Mouse (Mus musculus) myocyte (in vitro differentiated cells): ENCODE measurements around the gene Gper1. TPM values are rescaled to one million over a fixed set of nuclear protein-coding genes. Genes with fewer than 3 reads are reported as not detected.

Source experiments
- H3K27me3 ChIP-seq: one replicate; pipeline ENCODE4 v1.6.1; 2011; ENCODE audit not compliant: control insufficient read depth, insufficient read depth, insufficient read length
- H3K36me3 ChIP-seq: one replicate; pipeline ENCODE4 v1.6.1; 2011; ENCODE audit not compliant: control insufficient read depth, insufficient read depth
- H3K4me2 ChIP-seq: one replicate; pipeline ENCODE4 v1.6.1; 2011; ENCODE audit warnings: low read depth, control low read depth
- H3K4me3 ChIP-seq: one replicate; pipeline ENCODE4 v1.5.1; 2011; ENCODE audit warnings: mild to moderate bottlenecking, control low read depth, moderate library complexity
- H3K79me2 ChIP-seq: one replicate; pipeline ENCODE4 v1.6.1; 2011; ENCODE audit not compliant: control insufficient read depth, insufficient read depth
- H3ac ChIP-seq: one replicate; pipeline ENCODE4 v1.6.1; 2011; ENCODE audit not compliant: control insufficient read depth, insufficient read length
- CEBPB ChIP-seq: IDR thresholded peaks from 2 replicates; pipeline ENCODE4 v1.6.1; 2011; ENCODE audit warnings: mild to moderate bottlenecking, moderate library complexity; ENCODE audit not compliant: poor library complexity, insufficient read depth, severe bottlenecking
- E2F4 ChIP-seq: IDR thresholded peaks from one replicate; pipeline ENCODE4 v1.6.1; 2011; ENCODE audit warnings: mild to moderate bottlenecking, control low read depth, moderate library complexity; ENCODE audit not compliant: insufficient read depth
- MAX ChIP-seq: IDR thresholded peaks from one replicate; pipeline ENCODE4 v1.6.1; 2011; ENCODE audit warnings: low read depth, mild to moderate bottlenecking, control low read depth
- MYOD1 ChIP-seq, 3 experiments: IDR thresholded peaks; one replicate each; pipeline ENCODE4 v1.6.1; 2011; ENCODE audit warnings: control low read depth in 2 of 3, low read depth in 2 of 3, mild to moderate bottlenecking in 2 of 3, moderate library complexity in 1 of 3; ENCODE audit not compliant: insufficient read length in 2 of 3, control insufficient read depth in 1 of 3
- MYOG ChIP-seq, 3 experiments: IDR thresholded peaks; one replicate each; pipeline ENCODE4 v1.6.1; 2011; ENCODE audit warnings: control low read depth in 2 of 3, low read depth in 2 of 3, mild to moderate bottlenecking in 2 of 3; ENCODE audit not compliant: insufficient read length in 2 of 3, control insufficient read depth in 1 of 3, insufficient read depth in 1 of 3
- POLR2A ChIP-seq: IDR thresholded peaks from one replicate; pipeline ENCODE4 v1.6.1; 2011; ENCODE audit warnings: low read depth, mild to moderate bottlenecking, control low read depth, moderate library complexity; ENCODE audit not compliant: insufficient read length
- POLR2AphosphoS2 ChIP-seq: IDR thresholded peaks from one replicate; pipeline ENCODE4 v1.6.1; 2011; ENCODE audit warnings: low read depth, control low read depth; ENCODE audit not compliant: insufficient read length
- REST ChIP-seq: IDR thresholded peaks from one replicate; pipeline ENCODE4 v1.6.1; 2011; ENCODE audit warnings: mild to moderate bottlenecking, control low read depth, moderate library complexity; ENCODE audit not compliant: insufficient read depth, insufficient read length
- SRF ChIP-seq: IDR thresholded peaks from one replicate; pipeline ENCODE4 v1.6.1; 2011; ENCODE audit warnings: low read depth; ENCODE audit not compliant: control insufficient read depth, insufficient read length
- TCF12 ChIP-seq: IDR thresholded peaks from one replicate; pipeline ENCODE4 v1.6.1; 2011; ENCODE audit warnings: mild to moderate bottlenecking, control low read depth; ENCODE audit not compliant: poor library complexity, insufficient read depth, severe bottlenecking
- TCF3 ChIP-seq: IDR thresholded peaks from one replicate; pipeline ENCODE4 v1.6.1; 2011; ENCODE audit warnings: low read depth, control low read depth; ENCODE audit not compliant: insufficient read length
- USF1 ChIP-seq: IDR thresholded peaks from one replicate; pipeline ENCODE4 v1.6.1; 2011; ENCODE audit warnings: low read depth, mild to moderate bottlenecking, control low read depth, moderate library complexity
- polyA plus RNA-seq: library from polyadenylated mRNA; unstranded; fragments of >200 nt; fragmentation: generic; extraction: Trizol; gene quantifications from one replicate; pipeline ENCODE4 v1.2.1, GENCODE M21; 2012; ENCODE audit warnings: missing spikeins

The Gper1 gene
- polyA plus RNA-seq, 1 experiment = 9.2 TPM

- no peak for TF ChIP-seq E2F4
- no peaks in the 10 kb centered on the region for H3K36me3 ChIP-seq
- H3K4me3 ChIP-seq = no peak overlapping the region
- no peaks in the 10 kb centered on the region for H3K79me2 ChIP-seq
- H3ac ChIP-seq = no peak overlapping the region
- no peaks in the 10 kb centered on the region for H3K27me3 ChIP-seq
- H3K4me2 ChIP-seq = peak overlapping the region; percentile 67
These were observed 20.0 kb downstream of the Gper1 start for GRCm38 (mm10) chr5:139442962-139443361.

DNA sequence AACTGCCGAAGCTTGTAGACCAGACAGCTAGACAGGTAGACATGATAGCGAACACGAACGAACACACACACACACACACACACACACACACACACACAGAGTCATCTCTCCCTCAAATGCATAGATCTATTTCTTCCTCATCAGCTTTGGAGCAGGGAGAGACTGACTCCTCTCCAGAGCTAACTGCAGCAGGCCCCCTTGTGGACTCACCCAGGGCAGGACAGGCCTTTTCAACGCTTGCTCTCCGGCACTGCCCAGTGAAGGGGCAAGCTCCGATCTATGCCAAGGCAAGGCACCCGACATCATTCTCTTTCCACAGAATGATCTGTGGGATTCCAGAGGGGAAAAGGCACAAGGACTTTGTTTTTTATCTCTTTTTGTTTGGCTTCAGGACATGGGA lies 22.3 kb downstream of the Gper1 start:
- H3K36me3 ChIP-seq = no peaks in the 10 kb centered on the region
- H3K4me3 ChIP-seq = no peak overlapping the region
- no peaks in the 10 kb centered on the region for H3K27me3 ChIP-seq
- no peaks in the 10 kb centered on the region for H3K79me2 ChIP-seq
- TF ChIP-seq E2F4 = no peak
- no peak for TF ChIP-seq TCF3
- no peak for TF ChIP-seq MYOG (IDR thresholded peaks at IDR 0.05; ENCODE audit: control insufficient read depth in 1 of 3, insufficient read depth in 1 of 3, insufficient read length in 2 of 3, low read depth in 2 of 3)
- TF ChIP-seq MAX = no peak
- TF ChIP-seq SRF = no peak
- no peak for TF ChIP-seq TCF12
- TF ChIP-seq MYOD1 (IDR thresholded peaks at IDR 0.05; ENCODE audit: control insufficient read depth in 1 of 3, insufficient read length in 2 of 3, low read depth in 2 of 3) = no peak
- no peak for TF ChIP-seq CEBPB
- TF ChIP-seq POLR2A = no peak
- TF ChIP-seq POLR2AphosphoS2 = no peak
- TF ChIP-seq USF1 = no peak
- no peak for TF ChIP-seq REST
- H3K4me2 ChIP-seq = no peak overlapping the region
- H3ac ChIP-seq = no peak overlapping the region

GRCm38 (mm10) chr5:139448025-139448424 lies 25.1 kb downstream of the Gper1 start:
- TF ChIP-seq POLR2AphosphoS2 (no peak), MAX (no peak), SRF (no peak), MYOD1 (IDR thresholded peaks at IDR 0.05; ENCODE audit: control insufficient read depth in 1 of 3, insufficient read length in 2 of 3, low read depth in 2 of 3) (no peak), TCF3 (no peak)
- H3K4me3 ChIP-seq = no peak overlapping the region

DNA sequence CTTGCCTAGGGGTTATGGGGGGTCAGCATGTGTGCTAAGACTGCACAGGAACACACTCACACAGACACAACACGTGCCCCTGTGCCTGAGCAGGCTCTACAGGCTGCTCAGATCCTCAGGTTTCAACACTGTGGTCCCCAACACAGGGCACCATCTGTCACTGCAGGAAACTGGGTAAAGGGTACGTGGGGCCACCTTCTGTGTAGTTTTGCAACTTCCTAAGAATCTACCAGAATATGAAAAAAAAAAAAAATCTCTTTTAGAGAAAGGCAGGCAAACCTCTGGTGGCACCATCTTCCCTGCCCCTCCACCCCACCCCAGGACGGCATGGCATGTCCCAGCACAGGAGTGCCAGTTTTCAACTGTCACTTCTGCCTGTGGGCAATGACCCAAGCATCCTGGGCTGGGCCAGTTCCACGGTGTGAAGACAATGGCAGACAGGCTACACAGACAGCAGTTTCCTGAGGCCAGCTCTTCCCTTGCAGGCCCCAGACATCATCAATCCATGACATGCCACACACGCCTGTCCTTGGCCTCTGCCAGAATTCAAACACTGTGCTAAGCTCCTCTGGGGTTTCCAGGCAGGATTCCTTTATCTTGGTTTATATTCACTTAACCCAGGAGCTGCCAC lies 26.3 kb downstream of the Gper1 start:
- TF ChIP-seq REST (no peak), MYOG (IDR thresholded peaks at IDR 0.05; ENCODE audit: control insufficient read depth in 1 of 3, insufficient read depth in 1 of 3, insufficient read length in 2 of 3, low read depth in 2 of 3) (no peak), MYOD1 (IDR thresholded peaks at IDR 0.05; ENCODE audit: control insufficient read depth in 1 of 3, insufficient read length in 2 of 3, low read depth in 2 of 3) (no peak), TCF12 (no peak), E2F4 (no peak), CEBPB (no peak), POLR2AphosphoS2 (no peak), MAX (no peak), SRF (no peak), USF1 (no peak), TCF3 (no peak), POLR2A (no peak)
- H3K4me3 ChIP-seq = no peak overlapping the region
- no peak overlapping the region for H3K4me2 ChIP-seq
- H3K36me3 ChIP-seq = peaks cover 2% of the 10 kb centered on the region
- no peaks in the 10 kb centered on the region for H3K27me3 ChIP-seq
- no peak overlapping the region for H3ac ChIP-seq
- no peaks in the 10 kb centered on the region for H3K79me2 ChIP-seq

More at GRCm38 (mm10) chr5:139448025-139448424, 25.1 kb downstream of the Gper1 start:
- no peak overlapping the region for H3K4me2 ChIP-seq
- no peaks in the 10 kb centered on the region for H3K36me3 ChIP-seq
- H3K79me2 ChIP-seq = no peaks in the 10 kb centered on the region
- no peaks in the 10 kb centered on the region for H3K27me3 ChIP-seq
- no peak overlapping the region for H3ac ChIP-seq

DNA sequence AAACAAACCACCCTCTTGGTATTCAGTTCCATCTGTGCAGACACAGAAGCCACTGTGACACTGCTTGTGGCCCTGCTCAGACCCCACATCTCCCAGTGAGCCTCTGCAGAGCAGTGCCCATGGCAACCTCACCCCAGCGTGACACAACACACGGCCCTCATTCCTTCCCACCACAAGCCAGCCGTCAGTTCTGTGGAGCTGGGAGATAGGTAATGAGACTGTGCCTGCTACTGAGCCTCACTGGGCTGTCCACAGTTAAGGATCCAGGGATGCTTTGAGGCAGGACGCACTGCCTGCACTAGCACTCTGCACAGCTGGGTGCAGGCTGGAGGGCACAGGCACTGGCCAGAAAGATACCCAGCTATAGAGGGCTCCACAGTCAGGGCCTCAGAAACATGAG lies 27.0 kb downstream of the Gper1 start:
- Histone ChIP-seq H3K27me3 (no peaks in the 10 kb centered on the region), H3ac (no peak overlapping the region), H3K36me3 (peaks cover 8% of the 10 kb centered on the region), H3K4me3 (no peak overlapping the region), H3K4me2 (no peak overlapping the region), H3K79me2 (no peaks in the 10 kb centered on the region)
- TF ChIP-seq POLR2AphosphoS2 = no peak
- TF ChIP-seq POLR2A = no peak
- no peak for TF ChIP-seq REST
- no peak for TF ChIP-seq TCF12
- no peak for TF ChIP-seq E2F4
- no peak for TF ChIP-seq USF1
- no peak for TF ChIP-seq MYOD1 (IDR thresholded peaks at IDR 0.05; ENCODE audit: control insufficient read depth in 1 of 3, insufficient read length in 2 of 3, low read depth in 2 of 3)
- no peak for TF ChIP-seq TCF3

GRCm38 (mm10) chr5:139453031-139453430 lies 30.1 kb downstream of the Gper1 start:
- Histone ChIP-seq H3ac (no peak overlapping the region), H3K36me3 (peaks cover 8% of the 10 kb centered on the region), H3K79me2 (no peaks in the 10 kb centered on the region), H3K4me2 (no peak overlapping the region), H3K4me3 (no peak overlapping the region), H3K27me3 (no peaks in the 10 kb centered on the region)
- TF ChIP-seq MAX = no peak
- no peak for TF ChIP-seq SRF
- no peak for TF ChIP-seq POLR2AphosphoS2
- TF ChIP-seq REST = no peak
- TF ChIP-seq CEBPB = no peak
- no peak for TF ChIP-seq USF1
- TF ChIP-seq TCF12 = no peak
- TF ChIP-seq TCF3 = no peak
- TF ChIP-seq MYOD1 (IDR thresholded peaks at IDR 0.05; ENCODE audit: control insufficient read depth in 1 of 3, insufficient read length in 2 of 3, low read depth in 2 of 3) = no peak
- TF ChIP-seq MYOG (IDR thresholded peaks at IDR 0.05; ENCODE audit: control insufficient read depth in 1 of 3, insufficient read depth in 1 of 3, insufficient read length in 2 of 3, low read depth in 2 of 3) = no peak
- no peak for TF ChIP-seq POLR2A
- no peak for TF ChIP-seq E2F4
